Mouse (Mus musculus): ENCODE data around the gene Gm6526.
"Not testable (repeated sequence)": the region's sequence is repeated elsewhere in the genome, so short reads cannot be mapped to it uniquely, and the experiment has no call there.

Gene Gm6526

DNA sequence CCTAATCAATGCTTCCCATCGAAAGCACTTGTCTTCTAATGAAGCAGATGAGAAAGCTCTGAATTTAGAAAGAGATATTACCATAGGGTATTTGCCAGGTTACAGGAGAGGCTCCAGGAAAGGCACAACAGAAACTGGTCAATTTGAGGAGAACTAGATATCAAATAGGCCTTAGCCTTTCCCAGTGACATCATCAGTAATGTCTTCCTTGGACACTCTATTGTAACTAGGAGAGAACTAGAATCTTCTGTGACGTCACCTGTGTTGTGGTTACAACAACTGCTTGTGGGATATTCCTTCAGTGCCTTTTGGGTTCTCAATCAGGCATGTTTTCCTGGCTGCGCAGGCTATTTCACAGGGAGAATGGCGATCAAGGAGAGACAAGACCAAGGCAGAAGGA lies at the start of gene Gm6526:
Gene Gm6526 (plus strand): TSS at position 301 of the 400 bp plus-strand sequence.
- DNase-seq (ENCODE audit: low read depth), result not testable (repeated sequence)

- not testable (repeated sequence) for DNase-seq (ENCODE audit: low read depth)
These were observed 20.3 kb upstream of the Gm6526 start, which contains the start of gene Gm16506 for GRCm38 (mm10) chr14:43727385-43727784. TSS of gene Gm16506 (minus strand) at chr14:43727485.

- not testable (repeated sequence) for DNase-seq (ENCODE audit: low read depth)
These were observed 37.0 kb downstream of the Gm6526 start, which contains the start of gene Gm8180 for GRCm38 (mm10) chr14:43784645-43785044. TSS of gene Gm8180 (minus strand) at chr14:43784745.

DNA sequence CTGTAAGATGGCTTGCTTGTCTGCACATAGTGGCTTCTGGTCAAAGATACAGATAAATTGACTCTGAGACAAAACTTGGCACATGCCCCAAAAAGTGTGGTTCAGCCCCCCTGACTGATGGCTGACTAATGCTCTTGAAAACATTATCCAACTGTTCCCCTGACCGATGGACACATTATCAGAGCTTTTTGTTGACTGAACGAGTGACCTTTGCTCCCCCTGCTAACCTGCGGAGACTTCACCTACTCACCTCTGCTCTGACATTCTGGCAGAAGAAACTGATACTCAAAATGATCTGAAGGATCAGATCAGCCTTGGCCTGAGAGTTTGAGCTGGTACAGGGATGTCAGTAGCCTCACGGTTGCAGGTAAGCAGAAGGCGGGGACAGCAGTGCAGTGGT lies 46.1 kb downstream of the Gm6526 start:
- DNase-seq (ENCODE audit: low read depth), result not testable (repeated sequence)

DNA sequence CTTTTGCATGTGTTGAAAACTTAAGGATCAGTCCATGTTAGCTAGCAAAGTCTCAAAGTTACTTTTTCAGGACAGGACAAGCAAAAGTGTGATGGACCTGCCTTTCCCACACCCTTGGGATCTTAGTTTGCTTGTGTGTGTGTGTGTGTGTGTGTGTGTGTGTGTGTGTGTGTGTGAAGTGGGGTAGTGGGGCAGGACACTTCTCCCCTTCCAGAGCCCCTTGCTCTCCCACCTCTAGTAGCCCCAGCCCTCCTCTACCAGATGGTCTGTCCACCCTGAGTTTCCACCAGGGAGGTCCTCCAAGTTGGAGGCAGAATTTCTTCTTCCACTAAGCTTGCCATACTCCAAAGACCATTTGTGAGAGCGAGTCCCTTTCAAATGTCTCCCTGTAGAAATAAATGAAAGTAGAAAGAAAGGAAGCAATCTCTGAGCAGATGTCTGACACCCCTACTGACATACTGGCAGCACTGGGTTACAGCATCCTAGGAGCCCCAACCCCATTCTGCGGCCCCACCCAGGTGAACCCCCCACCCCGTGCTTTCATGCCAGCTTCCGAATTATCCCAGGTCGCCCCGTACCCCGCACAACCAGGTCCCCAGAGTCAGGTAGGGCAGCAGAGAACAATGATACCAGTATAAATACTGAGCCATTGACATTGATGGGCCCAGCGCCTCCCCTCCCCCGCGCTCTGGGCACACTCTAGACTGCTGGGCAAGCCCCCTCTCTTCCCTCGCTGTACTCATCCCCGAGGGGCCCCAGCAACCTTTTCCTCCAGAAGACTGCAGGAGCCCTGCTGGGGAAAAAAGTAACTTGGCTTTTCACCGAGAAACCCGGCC lies 48.6 kb downstream of the Gm6526 start:
- no peak for DNase-seq (ENCODE audit: low read depth)

DNA sequence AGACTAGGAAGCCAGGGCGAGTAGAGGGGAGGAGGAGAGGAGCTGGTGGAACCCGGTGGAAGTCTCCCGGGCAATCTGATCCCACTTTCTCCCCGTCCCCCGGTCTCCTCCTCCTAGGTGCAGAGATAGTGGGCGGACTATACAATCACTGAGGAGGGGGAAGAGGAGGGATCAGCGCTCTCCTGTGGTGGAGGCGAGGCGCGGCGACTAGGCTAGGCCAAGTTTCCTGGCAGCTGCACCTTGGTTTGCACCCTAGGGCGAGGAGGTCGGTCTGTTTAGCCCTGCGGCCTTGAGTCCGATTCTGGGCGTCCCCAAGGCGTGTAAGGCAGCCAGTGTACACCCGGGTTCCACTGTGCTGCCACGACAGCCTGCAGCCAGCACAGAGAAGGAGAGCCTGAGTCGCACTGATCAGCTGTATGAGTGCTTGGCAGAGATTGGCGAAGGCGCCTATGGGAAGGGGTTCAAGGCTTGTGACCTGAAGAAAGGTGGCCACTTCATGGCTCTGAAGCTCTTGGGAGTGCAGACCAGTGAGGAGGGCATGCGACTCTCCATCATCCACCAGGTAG lies 49.3 kb downstream of the Gm6526 start:
- DNase-seq (ENCODE audit: low read depth), result not testable (repeated sequence)

- DNase-seq (ENCODE audit: low read depth), result not testable (repeated sequence)
These were observed 56.8 kb downstream of the Gm6526 start for GRCm38 (mm10) chr14:43804435-43804834.

Measured in fibroblast of lung, adult 2 months (primary cell).